Mouse (Mus musculus) megakaryocyte, embryonic 14.5 days (primary cell): Measurements from ENCODE around the gene Ubxn6.

ENCODE experiments used
- FLI1 ChIP-seq: IDR thresholded peaks from 2 replicates; pipeline ENCODE4 v1.6.1; 2012; ENCODE audit warnings: low read length, inconsistent platforms, mixed read lengths
- GATA1 ChIP-seq: IDR thresholded peaks from 3 replicates; pipeline ENCODE4 v1.6.1; 2012; ENCODE audit warnings: mixed read lengths, low read length, inconsistent platforms, borderline replicate concordance

DNA sequence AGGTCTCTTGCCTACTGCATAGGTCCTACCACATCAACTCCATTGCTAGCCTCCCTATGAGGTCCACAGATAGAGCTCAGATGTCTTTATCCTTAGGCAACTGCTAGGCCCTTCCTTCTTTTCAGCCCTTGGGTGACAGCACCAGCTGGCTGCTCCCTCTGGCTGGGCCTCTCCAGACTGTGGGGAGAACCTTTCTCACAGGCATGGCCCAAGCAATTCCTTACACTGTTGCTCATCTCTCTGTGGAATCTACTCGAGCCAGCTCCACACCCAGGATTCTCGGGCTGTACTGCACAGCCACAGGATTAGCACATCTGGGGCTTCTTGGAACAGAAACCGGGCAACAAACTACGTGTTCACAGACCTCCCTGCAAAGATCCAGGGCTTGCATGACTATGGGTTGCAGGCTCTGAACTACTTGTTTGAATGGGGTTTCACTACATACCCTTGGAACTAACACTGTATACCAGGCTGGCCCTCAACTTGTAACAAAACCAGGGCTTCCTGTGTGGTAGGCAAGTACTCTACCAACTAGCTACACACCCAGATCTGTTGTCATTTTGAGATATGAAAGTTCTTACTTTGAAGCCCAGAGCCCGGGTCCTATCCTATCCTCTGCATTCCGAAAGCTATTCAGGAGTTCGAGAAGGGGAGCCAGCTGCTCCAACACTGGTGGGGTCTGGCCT, 40.6 kb downstream of the Ubxn6 start:
- TF ChIP-seq GATA1: no peak
- no peak for TF ChIP-seq FLI1
